Mouse (Mus musculus) 3T3-L1 (cell line): ENCODE measurements at regions not wholly inside any gene's neighbourhood (a gene's known extent, or its start where the extent isn't known, plus 50 kb on each side); places are given as distances from the start of the nearest gene placed in this dataset.

ENCODE experiments used
- DNase-seq: peaks from one replicate; pipeline ENCODE4 v3.0.0-alpha.2; 2015; ENCODE audit warnings: low read depth, low spot score

- no peak for DNase-seq
Measured at GRCm38 (mm10) chr13:107703736-107704135, 340.5 kb upstream of the Smim15 start.

GRCm38 (mm10) chr13:107700268-107701139 lies 343.7 kb upstream of the Smim15 start:
- DNase-seq = peak; percentile 50

GRCm38 (mm10) chr13:107699251-107699650 lies 345.0 kb upstream of the Smim15 start:
- DNase-seq = no peak

GRCm38 (mm10) chr13:107698345-107698744 lies 345.9 kb upstream of the Smim15 start:
- no peak for DNase-seq

GRCm38 (mm10) chr13:107692123-107692830 lies 352.0 kb upstream of the Smim15 start:
- no peak for DNase-seq

GRCm38 (mm10) chr13:107688972-107689371 lies 355.3 kb upstream of the Smim15 start:
- no peak for DNase-seq

- DNase-seq = no peak
Measured at GRCm38 (mm10) chr13:107685231-107685630, 359.0 kb upstream of the Smim15 start.

GRCm38 (mm10) chr13:107683909-107684308 lies 360.3 kb upstream of the Smim15 start:
- DNase-seq = peak; percentile 21

GRCm38 (mm10) chr13:107681719-107682118 lies 362.5 kb upstream of the Smim15 start:
- DNase-seq = no peak

- DNase-seq = no peak
Measured at GRCm38 (mm10) chr13:107678860-107679259, 365.4 kb upstream of the Smim15 start.

- DNase-seq = no peak
Measured at GRCm38 (mm10) chr13:107677091-107677470, 367.2 kb upstream of the Smim15 start.

- DNase-seq = peak; percentile 89
Measured at GRCm38 (mm10) chr13:107676310-107677090, 367.7 kb upstream of the Smim15 start.

- DNase-seq = no peak
Measured at GRCm38 (mm10) chr13:107672166-107672565, 372.1 kb upstream of the Smim15 start.

- DNase-seq = no peak
Measured at GRCm38 (mm10) chr13:107668509-107668908, 375.7 kb upstream of the Smim15 start.

GRCm38 (mm10) chr13:107665775-107666174 lies 378.5 kb upstream of the Smim15 start:
- DNase-seq = no peak

GRCm38 (mm10) chr13:107664197-107664596 lies 380.0 kb upstream of the Smim15 start:
- DNase-seq = no peak

- no peak for DNase-seq
Measured at GRCm38 (mm10) chr13:107663745-107664144, 380.5 kb upstream of the Smim15 start.

GRCm38 (mm10) chr13:107661414-107661813 lies 382.8 kb upstream of the Smim15 start:
- no peak for DNase-seq

GRCm38 (mm10) chr13:107645865-107646645 lies 398.2 kb upstream of the Smim15 start:
- no peak for DNase-seq

GRCm38 (mm10) chr13:107645121-107645864 lies 399.0 kb upstream of the Smim15 start:
- no peak for DNase-seq
